ENCODE assay signal across 27 mouse cellular contexts in genomic region chr11:100113742-100114029, GRCm38 (mm10). TPM values are rescaled to one million over a fixed set of nuclear protein-coding genes. Genes with fewer than 3 reads are reported as not detected.
DNase-seq lines count a peak whose midpoint lies in the region; ATAC-seq and TF ChIP-seq lines count a peak whose summit lies in the region.
"Had no signal": no experiment of that assay in that cellular context is flagged by ENCODE, and none has a peak within 500 bp of the region (broad histone marks: within the 10 kb centered on the region; RNA-seq: fewer than 3 reads in every experiment).

No protein-coding gene starts in this region.

- TF ChIP-seq CTCF in liver, postnatal 0 days (IDR thresholded peaks at IDR 0.05; ENCODE audit: low read depth), result no peak

- 60% methylated on average over 2 of the region's 2 CpGs for WGBS in liver, postnatal 0 days (ENCODE audit: insufficient replicate concordance)

- H3K4me2 ChIP-seq in liver, postnatal 0 days (ENCODE audit: low read depth, low read length), result no peak overlapping the region
- H3K4me2 ChIP-seq: forebrain, embryonic 13.5 days; hindbrain, embryonic 14.5 days; limb, embryonic 12.5 days; liver, embryonic 13.5 days; midbrain, embryonic 15.5 days had no signal

- no peak overlapping the region for H3K4me3 ChIP-seq in liver, postnatal 0 days (ENCODE audit: low read depth, low read length)
- H3K4me3 ChIP-seq: forebrain, embryonic 13.5 days; heart, embryonic 10.5 days; layer of hippocampus, adult 2 months; limb, embryonic 12.5 days; liver, embryonic 13.5 days; megakaryocyte, embryonic 14.5 days; midbrain, embryonic 15.5 days had no signal

- no peak overlapping the region for H3K9ac ChIP-seq in liver, postnatal 0 days (replicated peaks)
- H3K9ac ChIP-seq: forebrain, embryonic 13.5 days; hindbrain, embryonic 14.5 days; limb, embryonic 12.5 days; liver, embryonic 13.5 days; midbrain, embryonic 15.5 days had no signal

- H3K36me3 ChIP-seq in liver, postnatal 0 days (replicated peaks; ENCODE audit: insufficient read depth, low read length), result no peaks in the 10 kb centered on the region
- H3K36me3 ChIP-seq: heart, embryonic 10.5 days; limb, embryonic 12.5 days; liver, embryonic 13.5 days; midbrain, embryonic 15.5 days had no signal

- no peak overlapping the region for H3K27ac ChIP-seq in liver, postnatal 0 days (ENCODE audit: low read depth)
- H3K27ac ChIP-seq: forebrain, embryonic 13.5 days; heart, embryonic 10.5 days; hindbrain, embryonic 14.5 days; layer of hippocampus, adult 2 months; limb, embryonic 12.5 days; liver, embryonic 13.5 days; midbrain, embryonic 15.5 days had no signal

- no peak for TF ChIP-seq EP300 in liver, postnatal 0 days (IDR thresholded peaks at IDR 0.05; ENCODE audit: low read depth)

- H3K9me3 ChIP-seq in liver, postnatal 0 days (ENCODE audit: low read length), result no peaks in the 10 kb centered on the region
- H3K9me3 ChIP-seq: forebrain, embryonic 13.5 days; heart, embryonic 10.5 days; limb, embryonic 12.5 days; liver, embryonic 13.5 days; megakaryocyte, embryonic 14.5 days; midbrain, embryonic 15.5 days had no signal

- no peaks in the 10 kb centered on the region for H3K4me1 ChIP-seq in liver, postnatal 0 days (ENCODE audit: insufficient read depth)
- H3K4me1 ChIP-seq: forebrain, embryonic 13.5 days; heart, embryonic 10.5 days; liver, embryonic 13.5 days; megakaryocyte, embryonic 14.5 days; midbrain, embryonic 15.5 days had no signal

- no peak for ATAC-seq in monocyte, adult 5-6 weeks (replicated peaks; ENCODE audit: insufficient number of reproducible peaks, low FRiP score, low TSS enrichment, poor library complexity, severe bottlenecking)
- ATAC-seq in liver, postnatal 0 days, result no peak
- no peak for ATAC-seq in megakaryocyte, adult 5-6 weeks (ENCODE audit: poor library complexity, severe bottlenecking)
- ATAC-seq: forebrain, embryonic 13.5 days; midbrain, embryonic 15.5 days had no signal

- DNase-seq in 3134 (ENCODE audit: extremely low read depth, insufficient read length, low spot score), result peak; percentile 53
- DNase-seq in 3T3-L1 (ENCODE audit: low read depth, low spot score), result peak; percentile 46
- DNase-seq in adrenal gland, postnatal 36 days, result peak; percentile 51 to 64
- DNase-seq in lung, postnatal 25 days (ENCODE audit: low spot score), result peak; percentile 52
- no peak for DNase-seq in liver, postnatal 0 days
- no peak for DNase-seq in layer of hippocampus, adult 11-12 months (ENCODE audit: low spot score)
- DNase-seq: cerebellum, adult 9-11 months; embryo, embryonic 11 days; gastrocnemius, postnatal 36 days; kidney, adult 18-20 months; liver, embryonic 13.5 days; right cerebral cortex, adult 18-20 months; thymus, postnatal 25 days had no signal

- H3K27me3 ChIP-seq in liver, postnatal 0 days (ENCODE audit: insufficient read depth, low read length), result no peaks in the 10 kb centered on the region
- H3K27me3 ChIP-seq: forebrain, embryonic 13.5 days; limb, embryonic 12.5 days; liver, embryonic 13.5 days; midbrain, embryonic 15.5 days had no signal

RNA-seq across cellular contexts. Expression of gene Krt13, which starts 7.7 kb away (rescaled TPM):
- total RNA-seq in adrenal gland, postnatal 36 days (2021), result not detected
- not detected in 3 replicates for total RNA-seq in monocyte, adult 5-6 weeks (2017)
- polyA plus RNA-seq in liver, postnatal 0 days (2015; fragmentation: Nextera tagmentation; extraction: Ambion mirVana), result not detected in 2 replicates
- total RNA-seq in megakaryocyte, adult 5-6 weeks (2015), result not detected in 2 replicates
- total RNA-seq in megakaryocyte, adult 5-6 weeks (2017), result not detected in 2 replicates
- total RNA-seq: CH12.LX; gastrocnemius, postnatal 36 days; heart, postnatal 25 days; layer of hippocampus, adult 2 months; left cerebral cortex, adult 8-10 months had no signal
- polyA plus RNA-seq: forebrain, embryonic 13.5 days; hindbrain, embryonic 14.5 days; limb, embryonic 12.5 days; midbrain, embryonic 15.5 days; neural tube, embryonic 11.5 days; small intestine, adult 2 months had no signal

RNA-seq across cellular contexts. Expression of gene Krt36, which starts 8.3 kb away (rescaled TPM):
- under 1 TPM; 0.16 to 0.36 TPM for total RNA-seq in adrenal gland, postnatal 36 days (2021)
- not detected in 3 replicates for total RNA-seq in monocyte, adult 5-6 weeks (2017)
- not detected in 2 replicates for polyA plus RNA-seq in liver, postnatal 0 days (2015; fragmentation: Nextera tagmentation; extraction: Ambion mirVana)
- not detected in 2 replicates for total RNA-seq in megakaryocyte, adult 5-6 weeks (2015)
- total RNA-seq in megakaryocyte, adult 5-6 weeks (2017), result not detected in 2 replicates
- total RNA-seq: CH12.LX; gastrocnemius, postnatal 36 days; heart, postnatal 25 days; layer of hippocampus, adult 2 months; left cerebral cortex, adult 8-10 months had no signal
- polyA plus RNA-seq: forebrain, embryonic 13.5 days; hindbrain, embryonic 14.5 days; liver, embryonic 13.5 days; midbrain, embryonic 15.5 days; neural tube, embryonic 11.5 days; small intestine, adult 2 months had no signal

RNA-seq across cellular contexts. Expression of gene Krt35, which starts 17.6 kb away (rescaled TPM):
- not detected for total RNA-seq in adrenal gland, postnatal 36 days (2021)
- not detected in 3 replicates for total RNA-seq in monocyte, adult 5-6 weeks (2017)
- polyA plus RNA-seq in liver, postnatal 0 days (2015; fragmentation: Nextera tagmentation; extraction: Ambion mirVana), result not detected in 2 replicates
- not detected in 2 replicates for total RNA-seq in megakaryocyte, adult 5-6 weeks (2015)
- total RNA-seq in megakaryocyte, adult 5-6 weeks (2017), result not detected in 2 replicates
- total RNA-seq: CH12.LX; gastrocnemius, postnatal 36 days; heart, postnatal 25 days; layer of hippocampus, adult 2 months; left cerebral cortex, adult 8-10 months had no signal
- polyA plus RNA-seq: forebrain, embryonic 13.5 days; heart, embryonic 10.5 days; hindbrain, embryonic 14.5 days; liver, embryonic 13.5 days; midbrain, embryonic 15.5 days; neural tube, embryonic 11.5 days; small intestine, adult 2 months had no signal

RNA-seq across cellular contexts. Expression of gene Krt15, which starts 22.0 kb away (rescaled TPM):
- total RNA-seq in adrenal gland, postnatal 36 days (2021), result not detected
- not detected in 3 replicates for total RNA-seq in monocyte, adult 5-6 weeks (2017)
- 0.11 TPM in 1 of 2 replicates, not detected in the other for polyA plus RNA-seq in liver, postnatal 0 days (2015; fragmentation: Nextera tagmentation; extraction: Ambion mirVana)
- not detected in 2 replicates for total RNA-seq in megakaryocyte, adult 5-6 weeks (2015)
- total RNA-seq in megakaryocyte, adult 5-6 weeks (2017), result not detected in 2 replicates
- total RNA-seq: gastrocnemius, postnatal 36 days; heart, postnatal 25 days; left cerebral cortex, adult 8-10 months had no signal

RNA-seq across cellular contexts. Expression of gene Krt32, which starts 25.7 kb away (rescaled TPM):
- total RNA-seq in adrenal gland, postnatal 36 days (2021), result not detected
- not detected in 3 replicates for total RNA-seq in monocyte, adult 5-6 weeks (2017)
- polyA plus RNA-seq in liver, postnatal 0 days (2015; fragmentation: Nextera tagmentation; extraction: Ambion mirVana), result not detected in 2 replicates
- not detected in 2 replicates for total RNA-seq in megakaryocyte, adult 5-6 weeks (2015)
- total RNA-seq in megakaryocyte, adult 5-6 weeks (2017), result not detected in 2 replicates
- total RNA-seq: CH12.LX; gastrocnemius, postnatal 36 days; heart, postnatal 25 days; layer of hippocampus, adult 2 months; left cerebral cortex, adult 8-10 months had no signal
- polyA plus RNA-seq: forebrain, embryonic 13.5 days; heart, embryonic 10.5 days; hindbrain, embryonic 14.5 days; limb, embryonic 12.5 days; liver, embryonic 13.5 days; midbrain, embryonic 15.5 days; neural tube, embryonic 11.5 days; small intestine, adult 2 months had no signal

Comparison
In these comparisons a context has a peak if more than half of its experiments do, and no peak if none do; other contexts are left out.
1. DNase-seq: peak in 3134 (single experiment), 3T3-L1 (single experiment), adrenal gland, postnatal 36 days (2 of 2) and lung, postnatal 25 days (single experiment); none in liver, postnatal 0 days (single experiment) and layer of hippocampus, adult 11-12 months (single experiment).